Mouse (Mus musculus): ENCODE data around the gene Apon.

DNA sequence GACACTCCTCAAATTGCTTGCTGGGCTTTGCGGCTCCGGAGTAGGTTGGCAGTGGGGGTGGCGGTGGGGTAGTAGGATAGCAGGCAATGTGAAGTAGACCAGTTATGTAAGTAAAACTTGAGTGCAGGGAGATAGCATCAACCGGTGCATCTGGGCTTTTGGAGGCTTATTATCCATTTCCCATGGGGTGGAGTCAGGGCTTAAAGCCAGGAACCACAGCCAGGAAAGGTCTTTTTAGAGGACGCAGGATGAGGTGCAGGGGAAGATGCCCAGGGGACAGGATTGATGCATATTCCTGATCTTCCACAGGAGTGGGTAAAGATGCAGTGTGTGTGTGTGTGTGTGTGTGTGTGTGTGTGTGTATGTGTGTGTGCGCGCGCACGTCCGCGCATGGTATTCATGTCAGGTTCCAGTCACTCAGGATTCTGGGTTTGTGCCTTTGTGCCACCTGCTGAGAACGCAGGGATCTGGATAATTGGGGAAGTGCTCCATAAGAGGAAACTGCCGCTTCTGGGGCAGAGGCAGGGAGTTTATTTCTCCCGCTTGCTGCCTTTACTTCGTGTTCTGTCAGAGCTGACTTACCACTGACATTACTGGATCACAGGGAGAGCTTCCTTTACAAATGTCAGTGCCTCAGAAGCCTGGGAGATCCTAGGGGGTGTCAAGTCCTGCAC, 16.0 kb upstream of the Apon start:
- TF ChIP-seq POLR2A (IDR thresholded peaks at IDR 0.05; ENCODE audit: borderline replicate concordance, low read depth, low read length) (no peak), CTCF (IDR thresholded peaks at IDR 0.05; ENCODE audit: low read depth, low read length) (no peak)

All from bone marrow macrophage, adult 2 months (primary cell).